Mouse (Mus musculus) thymus, adult 2 months (tissue): Measurements from ENCODE around the gene Trim41.
"Not testable (repeated sequence)": the region's sequence is repeated elsewhere in the genome, so short reads cannot be mapped to it uniquely, and the experiment has no call there.

Experiments used
- CTCF ChIP-seq: fragments of 200-500 bp; IDR thresholded peaks from 2 replicates; pipeline ENCODE4 v1.5.1; 2012; ENCODE audit warnings: mild to moderate bottlenecking, control low read depth, low read length, moderate library complexity, borderline replicate concordance; ENCODE audit not compliant: control insufficient read depth, poor library complexity, insufficient read depth; ENCODE audit errors: extremely low read depth
- POLR2A ChIP-seq: fragments of 200-500 bp; IDR thresholded peaks from 2 replicates; pipeline ENCODE4 v1.6.1; 2012; ENCODE audit warnings: mild to moderate bottlenecking, low read length, control low read depth, moderate library complexity; ENCODE audit not compliant: control insufficient read depth, poor library complexity, insufficient read depth; ENCODE audit errors: extremely low read depth

GRCm38 (mm10) chr11:48846362-48846761 lies 29.2 kb upstream of the Trim41 start:
- not testable (repeated sequence) for TF ChIP-seq CTCF, POLR2A
